Comparison of ENCODE assay signal across 10 mouse cellular contexts in the genomic region with DNA sequence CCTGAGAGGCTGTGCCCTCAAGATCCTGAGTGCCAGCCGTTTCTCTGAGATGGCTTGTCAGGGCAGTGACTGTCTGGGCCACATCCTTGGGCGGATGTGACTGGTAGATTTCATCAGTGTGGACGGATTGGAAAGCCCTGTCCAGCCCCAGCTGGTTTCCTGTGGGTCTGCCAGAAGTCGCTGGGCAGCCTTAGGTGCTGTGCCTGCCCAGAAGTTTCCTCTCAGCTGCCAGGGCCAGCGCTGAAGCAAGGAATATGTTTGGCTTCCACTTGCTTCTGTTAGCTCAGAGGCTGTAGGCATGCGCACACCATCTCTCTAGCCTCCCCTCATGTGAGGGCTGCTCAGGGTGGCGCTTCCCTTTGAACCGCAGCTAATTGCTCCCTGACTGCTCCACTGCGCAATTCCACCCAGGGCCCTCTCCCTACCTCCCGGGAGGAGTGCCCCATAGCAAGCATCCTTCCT.
DNase-seq lines count a peak whose midpoint lies in the region; ATAC-seq and TF ChIP-seq lines count a peak whose summit lies in the region.
"Had no signal": no experiment of that assay in that cellular context is flagged by ENCODE, and none has a peak within 500 bp of the region (broad histone marks: within the 10 kb centered on the region; RNA-seq: fewer than 3 reads in every experiment).

No protein-coding gene starts in this region.

- 8% methylated on average over 10 of the region's 10 CpGs for WGBS in thymus, adult 2 months
- 44% methylated on average over 10 of the region's 10 CpGs for WGBS in heart, embryonic 15.5 days
- WGBS in limb, embryonic 15.5 days: 40% methylated on average over 10 of the region's 10 CpGs

- H3K27ac ChIP-seq in thymus, adult 2 months (ENCODE audit: control insufficient read depth, insufficient read depth, low read length): no peak overlapping the region
- peak overlapping the region; percentile 55 for H3K27ac ChIP-seq in heart, embryonic 15.5 days
- peak overlapping the region; percentile 50; the same call in 1 of the 2 replicates for H3K27ac ChIP-seq in limb, embryonic 15.5 days
- H3K27ac ChIP-seq: liver, embryonic 14.5 days had no signal

- H3K4me1 ChIP-seq in thymus, adult 2 months (replicated peaks; ENCODE audit: control insufficient read depth, insufficient read depth, low read length): peaks cover 42% of the 10 kb centered on the region
- H3K4me1 ChIP-seq in heart, embryonic 15.5 days (replicated peaks): peaks cover 6% of the 10 kb centered on the region; the same call in 1 of the 2 replicates
- peaks cover 22% of the 10 kb centered on the region for H3K4me1 ChIP-seq in limb, embryonic 15.5 days

- H3K9me3 ChIP-seq in heart, embryonic 15.5 days (replicated peaks): no peaks in the 10 kb centered on the region
- H3K9me3 ChIP-seq in limb, embryonic 15.5 days: no peaks in the 10 kb centered on the region

- no peak for TF ChIP-seq CTCF in thymus, adult 2 months (IDR thresholded peaks at IDR 0.05; ENCODE audit: borderline replicate concordance, control insufficient read depth, extremely low read depth, insufficient read depth, low read length, poor library complexity)

- DNase-seq in cerebellum, postnatal 10 days: peak; percentile 81 to 86
- DNase-seq in cerebellum, adult 8-10 months: no peak
- peak; percentile 19 for DNase-seq in thymus, adult 2 months
- no peak for DNase-seq in thymus, adult 18-20 months
- DNase-seq in right cerebral cortex, postnatal 14 days: peak; percentile 39

- ATAC-seq in heart, embryonic 15.5 days (replicated peaks; ENCODE audit: insufficient number of reproducible peaks, insufficient read depth, low FRiP score, low read depth): peak; percentile 32; the same call in 1 of the 2 replicates
- ATAC-seq in limb, embryonic 15.5 days (ENCODE audit: insufficient number of reproducible peaks, low FRiP score, low TSS enrichment, low read depth): peak; percentile 37; the same call in 1 of the 2 replicates
- ATAC-seq in activated CD4-positive, CD25-positive, alpha-beta regulatory T cell, adult 4 months: no peak

- TF ChIP-seq POLR2A in thymus, adult 2 months (IDR thresholded peaks at IDR 0.05; ENCODE audit: control insufficient read depth, extremely low read depth, insufficient read depth, low read length, poor library complexity): no peak

- no peak overlapping the region for H3K4me3 ChIP-seq in thymus, adult 2 months (ENCODE audit: control insufficient read depth, insufficient read depth, low read length)
- H3K4me3 ChIP-seq in heart, embryonic 15.5 days: no peak overlapping the region
- H3K4me3 ChIP-seq in limb, embryonic 15.5 days: no peak overlapping the region

- H3K4me2 ChIP-seq in heart, embryonic 15.5 days: no peak overlapping the region
- no peak overlapping the region for H3K4me2 ChIP-seq in limb, embryonic 15.5 days

- H3K36me3 ChIP-seq in thymus, adult 2 months (ENCODE audit: control insufficient read depth, insufficient read depth, low read length): no peaks in the 10 kb centered on the region
- peaks cover 8% of the 10 kb centered on the region; the same call in 1 of the 2 replicates for H3K36me3 ChIP-seq in heart, embryonic 15.5 days
- H3K36me3 ChIP-seq in limb, embryonic 15.5 days: peaks cover 17% of the 10 kb centered on the region

- no peaks in the 10 kb centered on the region for H3K27me3 ChIP-seq in thymus, adult 2 months (ENCODE audit: control insufficient read depth, insufficient read depth, low read length)
- no peaks in the 10 kb centered on the region for H3K27me3 ChIP-seq in heart, embryonic 15.5 days
- H3K27me3 ChIP-seq in limb, embryonic 15.5 days: no peaks in the 10 kb centered on the region
- H3K27me3 ChIP-seq: CH12.LX had no signal

- no peak overlapping the region for H3K9ac ChIP-seq in heart, embryonic 15.5 days
- H3K9ac ChIP-seq in limb, embryonic 15.5 days: no peak overlapping the region
- H3K9ac ChIP-seq: liver, embryonic 14.5 days had no signal

Comparison
In these comparisons a context has a peak if more than half of its experiments do, and no peak if none do; other contexts are left out.
1. DNase-seq: peak in cerebellum, postnatal 10 days (2 of 2), thymus, adult 2 months (single experiment) and right cerebral cortex, postnatal 14 days (single experiment); none in cerebellum, adult 8-10 months (single experiment) and thymus, adult 18-20 months (0 of 2).